Mouse (Mus musculus): ENCODE data around the gene Madcam1. TPM values are rescaled to one million over a fixed set of nuclear protein-coding genes. Genes with fewer than 3 reads are reported as not detected.

Gene Madcam1
- polyA plus RNA-seq, 1 experiment from 2014 or later = 1.3 TPM

DNA sequence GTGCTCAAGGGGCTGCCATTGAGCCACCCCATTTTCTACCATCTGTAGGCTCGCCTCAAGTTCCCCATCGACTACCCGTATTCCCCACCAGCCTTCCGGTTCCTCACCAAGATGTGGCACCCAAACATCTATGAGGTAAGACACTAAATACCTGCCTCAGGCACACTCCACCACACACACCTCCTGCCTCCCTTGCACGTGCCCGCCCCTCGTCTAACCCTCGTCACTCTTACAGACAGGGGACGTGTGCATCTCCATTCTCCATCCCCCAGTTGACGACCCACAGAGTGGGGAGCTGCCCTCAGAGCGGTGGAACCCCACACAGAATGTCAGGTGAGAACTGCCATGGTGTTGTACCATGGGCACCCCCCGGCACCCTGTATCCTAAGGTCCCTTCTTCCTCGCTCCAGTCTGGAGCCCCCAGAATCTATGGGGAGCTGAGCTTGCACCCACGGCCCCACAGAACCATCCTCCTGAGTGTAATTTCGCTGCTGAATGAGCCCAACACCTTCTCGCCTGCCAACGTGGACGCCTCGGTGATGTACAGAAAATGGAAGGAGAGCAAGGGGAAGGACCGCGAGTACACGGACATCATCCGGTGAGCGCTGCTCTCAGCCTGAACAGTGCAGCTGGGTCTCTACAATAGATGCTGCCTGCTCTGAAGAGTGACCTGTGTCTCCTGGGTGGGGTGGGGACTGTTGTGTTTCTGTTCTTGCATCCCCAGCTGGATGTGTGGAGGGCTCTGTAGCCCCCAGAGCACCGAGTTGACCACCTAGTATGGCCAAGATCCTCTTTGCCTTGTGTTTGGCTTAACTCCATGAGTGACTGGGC lies 20.6 kb downstream of the Madcam1 start:
- H3K27ac ChIP-seq = peak overlapping the region; percentile 90; the same call in 1 of the 2 replicates
- H3K4me1 ChIP-seq = peaks cover 49% of the 10 kb centered on the region
- peaks cover 60% of the 10 kb centered on the region for H3K36me3 ChIP-seq
- peak; percentile 72 for DNase-seq (ENCODE audit: low spot score)
- H3K9me3 ChIP-seq = no peaks in the 10 kb centered on the region
- H3K27me3 ChIP-seq (ENCODE audit: insufficient read depth, poor library complexity, severe bottlenecking) = no peaks in the 10 kb centered on the region
- WGBS = 92% methylated on average over 25 of the region's 25 CpGs
- H3K4me3 ChIP-seq = no peak overlapping the region

- no peak for DNase-seq (ENCODE audit: low spot score)
- H3K36me3 ChIP-seq = peaks cover 60% of the 10 kb centered on the region
- H3K27me3 ChIP-seq (ENCODE audit: insufficient read depth, poor library complexity, severe bottlenecking) = no peaks in the 10 kb centered on the region
- peaks cover 40% of the 10 kb centered on the region for H3K4me1 ChIP-seq
- WGBS = 89% methylated on average over 2 of the region's 2 CpGs
- no peak overlapping the region for H3K4me3 ChIP-seq
- H3K27ac ChIP-seq = peak overlapping the region; percentile 43; the same call in 1 of the 2 replicates
- no peaks in the 10 kb centered on the region for H3K9me3 ChIP-seq
Observed at GRCm38 (mm10) chr10:79686219-79686618, 21.9 kb downstream of the Madcam1 start.

DNA sequence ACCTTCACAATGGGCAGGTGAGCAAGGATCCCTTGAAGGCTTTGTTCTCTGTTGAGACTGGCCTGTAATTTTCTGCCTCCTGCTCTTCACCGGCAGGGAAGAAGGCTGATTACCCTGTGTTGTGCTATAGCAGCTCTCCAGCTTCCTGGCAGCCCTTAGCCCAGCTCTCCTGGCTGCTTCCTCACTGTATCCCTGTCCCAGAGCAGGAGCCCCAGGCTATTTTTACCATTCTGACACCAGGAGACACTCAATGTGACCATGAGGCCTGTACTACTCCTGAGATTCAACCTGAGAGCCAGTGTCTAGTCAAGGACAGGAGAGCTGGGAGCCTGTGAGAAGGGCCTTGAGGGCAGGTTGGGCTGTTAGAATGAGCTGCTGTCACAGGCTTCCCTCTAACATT lies 22.3 kb downstream of the Madcam1 start:
- no peak for DNase-seq (ENCODE audit: low spot score)
- Histone ChIP-seq H3K9me3 (no peaks in the 10 kb centered on the region), H3K27me3 (ENCODE audit: insufficient read depth, poor library complexity, severe bottlenecking) (no peaks in the 10 kb centered on the region), H3K4me3 (no peak overlapping the region; the same call in 1 of the 2 replicates), H3K36me3 (peaks cover 60% of the 10 kb centered on the region), H3K27ac (peak overlapping the region; percentile 43; the same call in 1 of the 2 replicates), H3K4me1 (peaks cover 36% of the 10 kb centered on the region)
- WGBS = 81% methylated on average over 1 of the region's 1 CpGs

- no peaks in the 10 kb centered on the region for H3K27me3 ChIP-seq (ENCODE audit: insufficient read depth, poor library complexity, severe bottlenecking)
- WGBS = 96% methylated on average over 6 of the region's 6 CpGs
- peaks cover 65% of the 10 kb centered on the region for H3K36me3 ChIP-seq
- H3K4me3 ChIP-seq = no peak overlapping the region
- H3K4me1 ChIP-seq = peaks cover 33% of the 10 kb centered on the region
- no peak overlapping the region for H3K27ac ChIP-seq
- no peak for DNase-seq (ENCODE audit: low spot score)
- no peaks in the 10 kb centered on the region for H3K9me3 ChIP-seq
Observed at GRCm38 (mm10) chr10:79687513-79687912, 23.2 kb downstream of the Madcam1 start.

DNA sequence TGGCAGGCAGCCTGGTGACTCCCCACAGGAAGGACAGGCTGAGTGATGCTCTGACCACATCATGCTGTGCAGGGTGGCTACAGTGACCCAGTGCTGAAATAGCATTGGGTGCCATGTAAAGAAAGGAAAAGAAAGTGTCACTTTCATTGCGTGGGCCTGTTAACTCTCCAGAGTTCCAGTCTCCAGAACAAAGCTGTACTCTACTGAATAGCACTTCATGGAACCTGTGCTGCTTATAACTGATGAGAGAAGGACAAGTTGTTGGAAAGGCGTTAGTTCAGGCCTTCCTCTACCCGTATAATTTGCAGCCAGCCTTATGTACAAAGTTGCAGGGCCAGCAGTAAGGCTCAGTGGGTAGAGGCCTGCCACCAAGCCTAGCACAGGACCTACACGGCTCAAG lies 24.4 kb downstream of the Madcam1 start, which contains the start of gene Gzmm:
TSS of gene Gzmm (plus strand) at position 301 of the 400 bp plus-strand sequence.
- Histone ChIP-seq H3K4me1 (peaks cover 23% of the 10 kb centered on the region), H3K27ac (no peak within 1 kb of the TSS), H3K27me3 (ENCODE audit: insufficient read depth, poor library complexity, severe bottlenecking) (no peaks in the 10 kb centered on the region), H3K4me3 (no peak within 1 kb of the TSS), H3K9me3 (no peaks in the 10 kb centered on the region), H3K36me3 (peaks cover 67% of the 10 kb centered on the region)
- no peak for DNase-seq (ENCODE audit: low spot score)
- WGBS = 83% methylated on average over 4 of the region's 4 CpGs

- no peak for DNase-seq (ENCODE audit: low spot score)
- no peak overlapping the region for H3K4me3 ChIP-seq
- H3K36me3 ChIP-seq = peaks cover 63% of the 10 kb centered on the region
- no peaks in the 10 kb centered on the region for H3K27me3 ChIP-seq (ENCODE audit: insufficient read depth, poor library complexity, severe bottlenecking)
- 90% methylated on average over 3 of the region's 3 CpGs for WGBS
- H3K9me3 ChIP-seq = no peaks in the 10 kb centered on the region
- H3K4me1 ChIP-seq = peaks cover 18% of the 10 kb centered on the region
- no peak overlapping the region for H3K27ac ChIP-seq
Observed at GRCm38 (mm10) chr10:79689178-79689577, 24.8 kb downstream of the Madcam1 start.

DNA sequence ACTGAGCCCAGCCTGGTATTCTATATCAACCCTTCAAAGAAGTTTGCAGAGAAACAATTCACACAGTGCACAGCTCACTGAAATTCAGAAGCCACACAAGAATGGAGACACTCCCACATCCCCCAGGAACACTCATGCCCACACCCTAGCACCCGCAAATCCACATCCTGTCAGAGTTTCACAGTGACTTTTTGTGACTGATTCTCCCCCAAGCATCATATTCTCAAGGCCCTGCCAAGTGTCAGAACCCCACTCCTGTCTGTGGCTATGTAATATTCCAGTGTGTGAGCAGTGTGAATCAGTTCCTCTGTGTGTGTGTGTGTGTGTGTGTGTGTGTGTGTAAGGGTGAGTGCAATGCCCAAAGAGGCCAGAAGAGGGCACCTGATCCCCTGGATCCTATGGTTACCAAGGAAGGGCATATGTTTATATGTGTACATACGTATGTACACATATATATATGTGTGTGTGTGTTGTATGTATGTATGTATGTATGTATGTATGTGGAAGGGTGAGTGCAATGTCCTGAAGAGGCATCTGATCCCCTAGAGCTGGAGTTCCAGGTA lies 27.7 kb downstream of the Madcam1 start:
- Histone ChIP-seq H3K27me3 (ENCODE audit: insufficient read depth, poor library complexity, severe bottlenecking) (no peaks in the 10 kb centered on the region), H3K27ac (no peak overlapping the region), H3K4me1 (peaks cover 22% of the 10 kb centered on the region), H3K9me3 (no peaks in the 10 kb centered on the region), H3K4me3 (no peak overlapping the region), H3K36me3 (peaks cover 34% of the 10 kb centered on the region)
- no peak for DNase-seq (ENCODE audit: low spot score)
- 94% methylated on average over 2 of the region's 2 CpGs for WGBS

- Histone ChIP-seq H3K4me3 (no peak overlapping the region), H3K27me3 (ENCODE audit: insufficient read depth, poor library complexity, severe bottlenecking) (no peaks in the 10 kb centered on the region), H3K27ac (no peak overlapping the region), H3K9me3 (no peaks in the 10 kb centered on the region), H3K4me1 (peaks cover 20% of the 10 kb centered on the region), H3K36me3 (peaks cover 17% of the 10 kb centered on the region)
- DNase-seq (ENCODE audit: low spot score) = no peak
- 68% methylated on average over 12 of the region's 12 CpGs for WGBS
Observed at GRCm38 (mm10) chr10:79693580-79694378, 29.4 kb downstream of the Madcam1 start.

DNA sequence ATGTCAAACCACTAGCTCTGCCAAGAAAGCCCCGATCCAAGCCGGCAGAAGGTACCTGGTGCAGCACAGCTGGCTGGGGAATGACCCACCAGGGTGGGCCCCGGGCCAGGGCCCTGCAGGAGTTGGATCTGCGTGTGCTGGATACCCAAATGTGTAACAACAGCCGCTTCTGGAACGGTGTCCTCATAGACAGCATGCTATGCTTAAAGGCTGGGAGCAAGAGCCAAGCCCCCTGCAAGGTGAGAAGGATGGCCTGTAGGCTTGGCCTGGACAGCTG lies 30.0 kb downstream of the Madcam1 start:
- H3K27ac ChIP-seq = no peak overlapping the region
- peaks cover 11% of the 10 kb centered on the region for H3K36me3 ChIP-seq
- WGBS = 81% methylated on average over 6 of the region's 6 CpGs
- no peak for DNase-seq (ENCODE audit: low spot score)
- H3K4me1 ChIP-seq = peaks cover 20% of the 10 kb centered on the region
- no peak overlapping the region for H3K4me3 ChIP-seq
- H3K27me3 ChIP-seq (ENCODE audit: insufficient read depth, poor library complexity, severe bottlenecking) = no peaks in the 10 kb centered on the region
- no peaks in the 10 kb centered on the region for H3K9me3 ChIP-seq

GRCm38 (mm10) chr10:79695231-79696128 lies 31.1 kb downstream of the Madcam1 start:
- WGBS = 64% methylated on average over 13 of the region's 13 CpGs
- H3K27me3 ChIP-seq (ENCODE audit: insufficient read depth, poor library complexity, severe bottlenecking) = no peaks in the 10 kb centered on the region
- peak overlapping the region; percentile 80 for H3K27ac ChIP-seq
- H3K9me3 ChIP-seq = no peaks in the 10 kb centered on the region
- H3K4me3 ChIP-seq = no peak overlapping the region
- 0 out of 2 replicates have a peak, but pooled peaks cover 7% of the 10 kb centered on the region for H3K36me3 ChIP-seq
- peak; percentile 90 for DNase-seq (ENCODE audit: low spot score)
- H3K4me1 ChIP-seq = peaks cover 23% of the 10 kb centered on the region

DNA sequence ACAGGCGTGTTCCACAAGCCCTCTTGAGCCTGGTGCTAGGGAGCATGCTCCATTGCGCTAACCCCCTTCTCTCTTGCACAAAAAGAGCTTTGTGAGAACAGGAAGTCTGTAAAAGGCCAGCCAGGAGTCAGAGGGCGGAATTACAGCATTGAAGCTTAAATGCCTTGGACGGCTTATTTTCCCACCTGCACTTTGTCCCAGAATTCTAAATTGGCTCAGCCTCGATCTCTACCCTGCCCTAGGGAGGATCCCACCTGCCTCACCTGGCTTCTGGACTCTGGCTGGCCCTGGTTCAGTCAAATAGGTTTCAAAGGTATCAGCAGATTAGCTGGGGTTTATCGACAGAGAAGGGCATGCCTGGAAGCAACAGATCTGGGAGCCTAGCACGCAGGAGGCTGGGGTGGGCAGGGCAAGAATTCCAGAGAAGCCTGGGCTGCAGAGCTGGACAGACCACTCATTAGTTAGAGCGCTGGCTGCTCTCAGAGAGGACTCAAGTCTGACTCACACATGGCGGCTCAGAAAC lies 31.8 kb downstream of the Madcam1 start:
- WGBS = 42% methylated on average over 9 of the region's 9 CpGs
- H3K27ac ChIP-seq = peak overlapping the region; percentile 80
- no peaks in the 10 kb centered on the region for H3K9me3 ChIP-seq
- no peaks in the 10 kb centered on the region for H3K27me3 ChIP-seq (ENCODE audit: insufficient read depth, poor library complexity, severe bottlenecking)
- no peak overlapping the region for H3K4me3 ChIP-seq
- H3K4me1 ChIP-seq = peaks cover 31% of the 10 kb centered on the region
- 0 out of 2 replicates have a peak, but pooled peaks cover 7% of the 10 kb centered on the region for H3K36me3 ChIP-seq
- DNase-seq (ENCODE audit: low spot score) = peak; percentile 76

DNA sequence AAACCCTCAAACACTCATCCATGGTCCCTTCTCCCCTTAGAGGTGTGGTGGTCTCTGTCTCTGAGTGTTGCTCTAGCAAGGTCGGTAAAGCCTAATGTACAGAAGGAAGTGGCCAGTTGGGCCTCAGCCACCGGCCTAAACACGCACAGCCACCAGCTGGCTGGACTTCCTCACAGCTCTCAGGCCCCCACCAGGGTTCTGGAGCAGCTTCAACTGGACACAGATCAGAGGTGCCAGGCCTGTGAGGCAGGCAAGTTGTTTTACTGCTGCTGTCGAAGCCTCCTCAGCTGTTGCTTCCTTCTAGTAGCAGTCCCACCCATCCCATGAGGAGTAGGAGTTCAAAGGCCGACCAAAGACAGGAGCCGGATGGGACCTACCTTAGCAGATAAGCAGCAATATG lies 33.6 kb downstream of the Madcam1 start:
- DNase-seq (ENCODE audit: low spot score) = no peak
- Histone ChIP-seq H3K36me3 (no peaks in the 10 kb centered on the region), H3K27me3 (ENCODE audit: insufficient read depth, poor library complexity, severe bottlenecking) (no peaks in the 10 kb centered on the region), H3K4me1 (peaks cover 39% of the 10 kb centered on the region), H3K9me3 (no peaks in the 10 kb centered on the region), H3K4me3 (no peak overlapping the region), H3K27ac (no peak overlapping the region)
- WGBS = 75% methylated on average over 6 of the region's 6 CpGs

Measured in heart, embryonic 10.5 days (tissue).